Mouse (Mus musculus) stomach, embryonic 16.5 days (tissue): ENCODE results near the gene Rsph10b. TPM values are rescaled to one million over a fixed set of nuclear protein-coding genes. Genes with fewer than 3 reads are reported as not detected.
A peak's percentile ranks its signal among the peaks of the same experiment; 100 is the strongest.

Experiments
- ATAC-seq: fragments of 200-750 bp; cut with Nextera tagmentation; 2 replicates; pipeline ENCODE4 v1.8.0; 2017; ENCODE audit warnings: moderate number of reproducible peaks, moderate TSS enrichment; ENCODE audit not compliant: insufficient read depth, low FRiP score
- H3K27ac ChIP-seq: fragments of 300-500 bp; sonication (generic); 2 replicates; pipeline ENCODE4 v1.5.1; 2014; ENCODE audit warnings: low read length
- H3K27me3 ChIP-seq: fragments of 300-500 bp; sonication (generic); 2 replicates; pipeline ENCODE4 v1.6.1; 2014; ENCODE audit warnings: low read length, control low read depth, mixed read lengths; ENCODE audit not compliant: control insufficient read depth, insufficient read depth
- H3K36me3 ChIP-seq: fragments of 300-500 bp; sonication (generic); 2 replicates; pipeline ENCODE4 v1.6.1; 2014; ENCODE audit warnings: low read length; ENCODE audit not compliant: control insufficient read depth, insufficient read depth
- H3K4me1 ChIP-seq: fragments of 300-500 bp; sonication (generic); 2 replicates; pipeline ENCODE4 v1.6.1; 2014; ENCODE audit warnings: low read length, control low read depth, mixed read lengths; ENCODE audit not compliant: control insufficient read depth, insufficient read depth
- H3K4me2 ChIP-seq: fragments of 300-500 bp; sonication (generic); 2 replicates; pipeline ENCODE4 v1.6.1; 2014; ENCODE audit warnings: low read depth, low read length, mixed read lengths
- H3K4me3 ChIP-seq: fragments of 300-500 bp; sonication (generic); replicated peaks from 2 replicates; pipeline ENCODE4 v1.5.1; 2014; ENCODE audit warnings: mild to moderate bottlenecking, low read length
- H3K9ac ChIP-seq: fragments of 300-500 bp; sonication (generic); 2 replicates; pipeline ENCODE4 v1.6.1; 2014; ENCODE audit warnings: low read length
- H3K9me3 ChIP-seq: fragments of 300-500 bp; sonication (generic); replicated peaks from 2 replicates; pipeline ENCODE4 v1.6.1; 2016; ENCODE audit warnings: low read length, control low read depth; ENCODE audit not compliant: control insufficient read depth
- WGBS: fragments of 180-500 bp; shearing (Covaris S2); extraction: QIAGEN DNeasy Blood & Tissue Kit; methylation state at CpG from one replicate; pipeline ENCODE4 v1.1.7; 2014; 5-methylcytosine and 5-hydroxymethylcytosine counted together
- polyA plus RNA-seq: library from polyadenylated mRNA; unstranded; fragments of >200 nt; fragmentation: Nextera tagmentation; extraction: Ambion mirVana; gene quantifications from 2 replicates; pipeline ENCODE4 v1.2.1, GENCODE M21; 2015

Gene Rsph10b
- polyA plus RNA-seq, 1 experiment from 2014 or later = 0.94 TPM

GRCm38 (mm10) chr5:143957101-143957500, 24.3 kb downstream of the Rsph10b start:
- no peaks in the 10 kb centered on the region for H3K27me3 ChIP-seq
- no peaks in the 10 kb centered on the region for H3K4me1 ChIP-seq
- no peaks in the 10 kb centered on the region for H3K9me3 ChIP-seq
- no peak overlapping the region for H3K9ac ChIP-seq
- no peaks in the 10 kb centered on the region for H3K36me3 ChIP-seq
- no peak overlapping the region for H3K4me3 ChIP-seq
- WGBS = 91% methylated on average over 6 of the region's 6 CpGs
- H3K4me2 ChIP-seq = no peak overlapping the region
- no peak overlapping the region for H3K27ac ChIP-seq
- no peak for ATAC-seq

GRCm38 (mm10) chr5:143959551-143959950, 26.7 kb downstream of the Rsph10b start:
- Histone ChIP-seq H3K27me3 (no peaks in the 10 kb centered on the region), H3K9ac (no peak overlapping the region), H3K4me1 (no peaks in the 10 kb centered on the region), H3K36me3 (no peaks in the 10 kb centered on the region), H3K4me3 (no peak overlapping the region), H3K4me2 (no peak overlapping the region), H3K9me3 (no peaks in the 10 kb centered on the region), H3K27ac (no peak overlapping the region)
- no peak for ATAC-seq
- 90% methylated on average over 11 of the region's 11 CpGs for WGBS

GRCm38 (mm10) chr5:143961176-143961575, 28.3 kb downstream of the Rsph10b start:
- 81% methylated on average over 8 of the region's 8 CpGs for WGBS
- H3K9ac ChIP-seq = no peak overlapping the region
- no peak overlapping the region for H3K27ac ChIP-seq
- H3K27me3 ChIP-seq = no peaks in the 10 kb centered on the region
- H3K4me3 ChIP-seq = no peak overlapping the region
- H3K9me3 ChIP-seq = no peaks in the 10 kb centered on the region
- H3K4me1 ChIP-seq = no peaks in the 10 kb centered on the region
- no peak for ATAC-seq
- H3K4me2 ChIP-seq = no peak overlapping the region
- no peaks in the 10 kb centered on the region for H3K36me3 ChIP-seq

- Histone ChIP-seq H3K4me2 (no peak overlapping the region), H3K36me3 (no peaks in the 10 kb centered on the region), H3K4me1 (no peaks in the 10 kb centered on the region), H3K9me3 (no peaks in the 10 kb centered on the region), H3K9ac (no peak overlapping the region), H3K27me3 (no peaks in the 10 kb centered on the region), H3K4me3 (no peak overlapping the region), H3K27ac (no peak overlapping the region)
- 78% methylated on average over 12 of the region's 12 CpGs for WGBS
- no peak for ATAC-seq
Observed at GRCm38 (mm10) chr5:143965586-143966345, 32.9 kb downstream of the Rsph10b start.

- no peak for ATAC-seq
- no peak overlapping the region for H3K4me2 ChIP-seq
- H3K36me3 ChIP-seq = no peaks in the 10 kb centered on the region
- H3K4me1 ChIP-seq = no peaks in the 10 kb centered on the region
- no peaks in the 10 kb centered on the region for H3K9me3 ChIP-seq
- no peak overlapping the region for H3K27ac ChIP-seq
- H3K9ac ChIP-seq = no peak overlapping the region
- WGBS = 82% methylated on average over 12 of the region's 12 CpGs
- H3K4me3 ChIP-seq = no peak overlapping the region
- no peaks in the 10 kb centered on the region for H3K27me3 ChIP-seq
Observed at GRCm38 (mm10) chr5:143966671-143967070, 33.8 kb downstream of the Rsph10b start.

- Histone ChIP-seq H3K27ac (no peak overlapping the region), H3K36me3 (no peaks in the 10 kb centered on the region), H3K4me3 (no peak overlapping the region), H3K9ac (no peak overlapping the region), H3K27me3 (no peaks in the 10 kb centered on the region), H3K4me2 (no peak overlapping the region), H3K9me3 (no peaks in the 10 kb centered on the region), H3K4me1 (no peaks in the 10 kb centered on the region)
- no peak for ATAC-seq
- 23% methylated on average over 3 of the region's 3 CpGs for WGBS
Observed at GRCm38 (mm10) chr5:143972628-143973027, 39.8 kb downstream of the Rsph10b start.

GRCm38 (mm10) chr5:143974931-143975630, 42.2 kb downstream of the Rsph10b start:
- H3K36me3 ChIP-seq = no peaks in the 10 kb centered on the region
- H3K4me3 ChIP-seq = no peak overlapping the region
- 56% methylated on average over 4 of the region's 4 CpGs for WGBS
- H3K4me1 ChIP-seq = no peaks in the 10 kb centered on the region
- H3K9me3 ChIP-seq = no peaks in the 10 kb centered on the region
- ATAC-seq = peak; percentile 69
- no peaks in the 10 kb centered on the region for H3K27me3 ChIP-seq
- H3K27ac ChIP-seq = no peak overlapping the region
- H3K4me2 ChIP-seq = no peak overlapping the region
- H3K9ac ChIP-seq = no peak overlapping the region

GRCm38 (mm10) chr5:143975631-143975933, 42.7 kb downstream of the Rsph10b start:
- WGBS = 35% methylated on average over 2 of the region's 2 CpGs
- 0 out of 2 replicates have a peak, but pooled peaks have one; percentile 24 for ATAC-seq
- Histone ChIP-seq H3K4me1 (no peaks in the 10 kb centered on the region), H3K9me3 (no peaks in the 10 kb centered on the region), H3K27ac (no peak overlapping the region), H3K9ac (no peak overlapping the region), H3K36me3 (no peaks in the 10 kb centered on the region), H3K27me3 (no peaks in the 10 kb centered on the region), H3K4me2 (no peak overlapping the region), H3K4me3 (no peak overlapping the region)

GRCm38 (mm10) chr5:143976232-143976631, 43.4 kb downstream of the Rsph10b start:
- Histone ChIP-seq H3K4me2 (no peak overlapping the region), H3K4me1 (peaks cover 2% of the 10 kb centered on the region; the same call in 1 of the 2 replicates), H3K9me3 (no peaks in the 10 kb centered on the region), H3K9ac (no peak overlapping the region), H3K27ac (no peak overlapping the region), H3K27me3 (no peaks in the 10 kb centered on the region), H3K4me3 (no peak overlapping the region), H3K36me3 (no peaks in the 10 kb centered on the region)
- 87% methylated on average over 11 of the region's 11 CpGs for WGBS
- no peak for ATAC-seq
